Mouse (Mus musculus) forebrain, embryonic 16.5 days (tissue): ENCODE measurements around the gene Cdc42ep5. TPM values are rescaled to one million over a fixed set of nuclear protein-coding genes. Genes with fewer than 3 reads are reported as not detected.

Source experiments
- ATAC-seq: fragments of 200-750 bp; cut with Nextera tagmentation; 2 replicates; pipeline ENCODE4 v1.8.0; 2017; ENCODE audit warnings: mild to moderate bottlenecking, moderate library complexity
- H3K27ac ChIP-seq: fragments of 300-500 bp; sonication (generic); 2 replicates; pipeline ENCODE4 v1.5.1; 2014; ENCODE audit warnings: low read length, control low read depth
- H3K27me3 ChIP-seq: fragments of 300-500 bp; sonication (generic); replicated peaks from 2 replicates; pipeline ENCODE4 v1.6.1; 2014; ENCODE audit warnings: low read length; ENCODE audit not compliant: control insufficient read depth, insufficient read depth
- H3K36me3 ChIP-seq: fragments of 300-500 bp; sonication (generic); 2 replicates; pipeline ENCODE4 v1.6.1; 2014; ENCODE audit not compliant: control insufficient read depth, insufficient read depth
- H3K4me1 ChIP-seq: fragments of 300-500 bp; sonication (generic); replicated peaks from 2 replicates; pipeline ENCODE4 v1.6.1; 2014; ENCODE audit warnings: low read length; ENCODE audit not compliant: control insufficient read depth, insufficient read depth
- H3K4me2 ChIP-seq: fragments of 300-500 bp; sonication (generic); 2 replicates; pipeline ENCODE4 v1.6.1; 2014; ENCODE audit warnings: mild to moderate bottlenecking, low read length, control low read depth
- H3K4me3 ChIP-seq: fragments of 300-500 bp; sonication (generic); replicated peaks from 2 replicates; pipeline ENCODE4 v1.5.1; 2014; ENCODE audit warnings: mild to moderate bottlenecking, low read length, control low read depth
- H3K9ac ChIP-seq: fragments of 300-500 bp; sonication (generic); replicated peaks from 2 replicates; pipeline ENCODE4 v1.6.1; 2014; ENCODE audit warnings: low read depth, low read length, control low read depth
- H3K9me3 ChIP-seq: fragments of 300-500 bp; sonication (generic); 2 replicates; pipeline ENCODE4 v1.6.1; 2016; ENCODE audit warnings: low read length; ENCODE audit not compliant: control insufficient read depth
- WGBS: fragments of 180-500 bp; shearing (Covaris S2); extraction: QIAGEN DNeasy Blood & Tissue Kit; methylation state at CpG from one replicate; pipeline ENCODE4 v1.1.7; 2014; 5-methylcytosine and 5-hydroxymethylcytosine counted together
- polyA plus RNA-seq: library from polyadenylated mRNA; unstranded; fragments of >200 nt; fragmentation: Nextera tagmentation; extraction: Ambion mirVana; gene quantifications from 2 replicates; pipeline ENCODE4 v1.2.1, GENCODE M21; 2015

The Cdc42ep5 gene
- polyA plus RNA-seq, 1 experiment from 2014 or later, result 3.8 TPM

GRCm38 (mm10) chr7:4131964-4132363 is 32.7 kb downstream of the Cdc42ep5 start:
- H3K36me3 ChIP-seq, result no peaks in the 10 kb centered on the region
- no peaks in the 10 kb centered on the region for H3K9me3 ChIP-seq
- H3K27me3 ChIP-seq, result no peaks in the 10 kb centered on the region
- no peak overlapping the region for H3K27ac ChIP-seq
- ATAC-seq, result no peak
- H3K9ac ChIP-seq, result no peak overlapping the region
- H3K4me2 ChIP-seq, result no peak overlapping the region
- H3K4me1 ChIP-seq, result peaks cover 11% of the 10 kb centered on the region
- no peak overlapping the region for H3K4me3 ChIP-seq
- WGBS, result 86% methylated on average over 8 of the region's 8 CpGs

DNA sequence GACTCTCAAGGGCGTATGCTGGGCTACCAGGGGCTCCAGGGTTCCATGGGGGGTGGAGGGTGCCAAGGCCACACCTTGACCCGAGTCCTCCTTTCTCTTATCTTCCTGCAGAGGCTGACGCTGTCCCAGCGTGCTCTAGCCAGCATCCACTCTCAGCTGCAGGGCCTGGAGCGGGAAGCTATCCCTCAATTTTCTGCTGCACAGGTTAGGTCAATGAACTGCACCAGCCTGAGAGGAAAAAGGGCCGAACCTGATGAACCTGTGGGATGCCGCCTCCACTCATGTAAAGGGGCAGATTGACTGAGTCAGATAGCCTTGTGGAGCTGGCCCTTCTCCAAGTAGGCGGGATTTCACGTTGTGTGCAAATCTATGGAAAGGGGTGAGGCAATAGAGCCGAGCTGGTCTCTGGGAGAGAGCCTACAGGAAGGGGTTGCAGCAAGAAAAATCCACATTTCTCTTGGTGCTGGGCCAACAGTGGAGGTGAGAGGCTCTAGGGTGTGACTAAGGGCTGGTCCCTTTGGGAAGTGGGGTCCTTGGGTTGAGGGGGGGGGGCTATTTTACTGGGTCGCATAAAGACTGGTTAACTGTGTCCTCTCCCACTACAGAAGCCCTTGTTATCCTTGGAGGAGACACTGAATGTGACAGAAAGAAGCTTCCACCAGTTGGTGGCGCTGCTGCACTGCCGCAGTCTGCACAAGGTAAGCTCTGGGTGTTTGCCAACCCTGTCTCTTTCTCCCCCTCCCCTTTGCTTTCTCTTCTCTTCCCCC is 33.8 kb downstream of the Cdc42ep5 start:
- Histone ChIP-seq H3K36me3 (no peaks in the 10 kb centered on the region), H3K4me1 (peaks cover 11% of the 10 kb centered on the region), H3K9me3 (no peaks in the 10 kb centered on the region), H3K4me3 (no peak overlapping the region), H3K4me2 (no peak overlapping the region), H3K27ac (peak overlapping the region; percentile 67), H3K9ac (no peak overlapping the region), H3K27me3 (no peaks in the 10 kb centered on the region)
- ATAC-seq, result peak; percentile 45
- 22% methylated on average over 13 of the region's 13 CpGs for WGBS

DNA sequence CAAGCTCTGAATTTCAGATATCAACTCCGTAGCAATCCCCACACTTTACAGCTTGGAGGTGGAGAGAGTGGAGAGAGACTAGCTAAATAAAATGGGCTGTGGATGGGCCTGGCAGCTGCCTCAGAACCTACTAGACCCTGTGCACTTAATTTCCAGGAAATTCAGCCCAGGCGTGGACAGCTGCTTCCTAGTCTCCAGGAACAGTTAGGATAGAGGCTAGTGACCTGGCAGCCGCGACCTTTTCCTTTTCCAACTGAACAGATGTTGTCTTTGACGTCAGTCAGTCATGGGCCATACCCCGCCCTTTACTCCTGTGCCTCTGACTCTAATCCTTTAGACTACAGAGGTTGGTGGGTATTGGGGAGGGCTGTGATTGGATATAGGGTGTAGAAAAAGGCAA is 35.8 kb downstream of the Cdc42ep5 start:
- no peak overlapping the region for H3K27ac ChIP-seq
- H3K9me3 ChIP-seq, result no peaks in the 10 kb centered on the region
- no peaks in the 10 kb centered on the region for H3K27me3 ChIP-seq
- H3K4me2 ChIP-seq, result no peak overlapping the region
- H3K36me3 ChIP-seq, result no peaks in the 10 kb centered on the region
- 64% methylated on average over 6 of the region's 6 CpGs for WGBS
- no peak overlapping the region for H3K9ac ChIP-seq
- no peak overlapping the region for H3K4me3 ChIP-seq
- H3K4me1 ChIP-seq, result peaks cover 23% of the 10 kb centered on the region
- no peak for ATAC-seq

GRCm38 (mm10) chr7:4127894-4128293 is 36.8 kb downstream of the Cdc42ep5 start:
- H3K4me3 ChIP-seq, result no peak overlapping the region
- no peak for ATAC-seq
- H3K9me3 ChIP-seq, result no peaks in the 10 kb centered on the region
- H3K36me3 ChIP-seq, result no peaks in the 10 kb centered on the region
- WGBS, result 90% methylated on average over 4 of the region's 4 CpGs
- no peak overlapping the region for H3K9ac ChIP-seq
- H3K27me3 ChIP-seq, result no peaks in the 10 kb centered on the region
- H3K4me1 ChIP-seq, result peaks cover 33% of the 10 kb centered on the region
- no peak overlapping the region for H3K4me2 ChIP-seq
- H3K27ac ChIP-seq, result no peak overlapping the region

DNA sequence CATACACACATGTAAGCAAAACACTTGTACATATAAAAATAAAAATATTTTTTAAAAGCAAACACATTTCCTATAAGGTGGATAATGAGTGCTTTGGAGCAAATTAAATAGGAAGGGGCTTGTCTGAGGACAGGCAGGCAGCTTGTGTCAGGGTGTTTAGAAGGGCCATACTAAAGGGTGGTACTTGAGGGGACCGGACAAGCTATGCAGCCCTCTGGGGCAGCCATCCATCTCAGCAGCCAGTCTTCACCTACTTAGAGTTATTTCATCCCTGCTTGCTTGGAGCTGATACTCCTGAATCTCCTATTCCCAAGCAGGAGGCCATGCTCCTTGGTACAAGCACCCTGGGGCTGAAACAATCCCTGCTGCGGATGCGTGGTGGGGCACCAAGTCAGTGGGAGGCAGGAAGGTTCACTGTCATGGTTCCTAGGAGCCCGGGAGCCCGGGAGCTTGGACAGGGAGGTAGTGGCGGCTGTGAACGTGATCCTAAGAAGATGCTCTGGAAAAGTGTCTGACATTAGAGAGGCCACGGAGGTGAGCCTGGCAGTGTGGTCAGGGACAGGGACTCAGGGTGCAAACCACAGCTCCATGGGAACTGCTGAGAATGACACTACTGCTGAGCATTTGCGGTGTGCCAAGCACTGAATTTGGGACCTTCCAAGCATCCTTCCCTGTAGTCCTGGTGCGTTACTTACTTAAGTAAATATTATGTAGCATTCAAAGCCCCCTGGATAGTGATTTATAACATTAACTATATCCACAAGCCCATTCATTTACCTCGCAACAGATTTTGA is 37.5 kb downstream of the Cdc42ep5 start:
- 87% methylated on average over 11 of the region's 11 CpGs for WGBS
- Histone ChIP-seq H3K9me3 (no peaks in the 10 kb centered on the region), H3K4me2 (no peak overlapping the region), H3K27me3 (no peaks in the 10 kb centered on the region), H3K4me3 (no peak overlapping the region), H3K27ac (no peak overlapping the region), H3K4me1 (peaks cover 40% of the 10 kb centered on the region), H3K36me3 (no peaks in the 10 kb centered on the region), H3K9ac (no peak overlapping the region)
- ATAC-seq, result no peak

DNA sequence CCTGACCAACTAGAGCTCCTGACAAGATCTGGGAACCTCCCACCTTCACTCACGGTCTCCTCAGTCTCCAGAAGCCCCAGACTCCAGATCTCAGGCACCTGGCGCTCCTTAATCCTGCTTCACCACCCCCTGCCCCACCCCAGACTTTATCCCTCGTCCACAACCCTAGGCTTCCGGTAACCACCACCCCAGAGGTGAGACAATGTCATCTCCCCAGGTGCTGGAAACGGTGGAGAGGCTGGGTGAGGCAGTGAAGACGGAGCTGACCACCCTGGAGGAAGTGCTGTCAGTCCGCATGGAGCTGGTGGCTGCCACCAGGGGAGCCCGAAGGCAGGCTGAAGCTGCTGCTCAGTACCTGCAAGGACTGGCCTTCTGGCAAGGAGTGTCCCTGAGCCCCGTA is 39.4 kb downstream of the Cdc42ep5 start:
- Histone ChIP-seq H3K36me3 (no peaks in the 10 kb centered on the region), H3K4me2 (no peak overlapping the region), H3K9me3 (no peaks in the 10 kb centered on the region), H3K27me3 (no peaks in the 10 kb centered on the region), H3K9ac (0 out of 2 replicates have a peak overlapping the region, but pooled peaks have one; percentile 26), H3K4me3 (no peak overlapping the region), H3K4me1 (peaks cover 49% of the 10 kb centered on the region), H3K27ac (peak overlapping the region; percentile 86)
- no peak for ATAC-seq
- 24% methylated on average over 9 of the region's 9 CpGs for WGBS

GRCm38 (mm10) chr7:4124856-4125255 is 39.8 kb downstream of the Cdc42ep5 start:
- Histone ChIP-seq H3K9me3 (no peaks in the 10 kb centered on the region), H3K27me3 (no peaks in the 10 kb centered on the region), H3K36me3 (no peaks in the 10 kb centered on the region), H3K4me1 (peaks cover 54% of the 10 kb centered on the region), H3K27ac (peak overlapping the region; percentile 86), H3K4me2 (peak overlapping the region; percentile 53), H3K4me3 (peak overlapping the region; percentile 30), H3K9ac (peak overlapping the region; percentile 7; the same call in 1 of the 2 replicates)
- no peak for ATAC-seq
- WGBS, result 2% methylated on average over 5 of the region's 5 CpGs

GRCm38 (mm10) chr7:4124315-4124759 is 40.3 kb downstream of the Cdc42ep5 start:
- H3K4me1 ChIP-seq, result peaks cover 58% of the 10 kb centered on the region
- peak; percentile 87 for ATAC-seq
- WGBS, result 0% methylated on average over 10 of the region's 10 CpGs

GRCm38 (mm10) chr7:4123732-4124131 is 40.9 kb downstream of the Cdc42ep5 start:
- Histone ChIP-seq H3K4me1 (peaks cover 62% of the 10 kb centered on the region), H3K36me3 (no peaks in the 10 kb centered on the region), H3K4me2 (peak overlapping the region; percentile 53), H3K9ac (peak overlapping the region; percentile 23; the same call in 1 of the 2 replicates), H3K4me3 (peak overlapping the region; percentile 5; the same call in 1 of the 2 replicates), H3K27me3 (no peaks in the 10 kb centered on the region), H3K9me3 (no peaks in the 10 kb centered on the region), H3K27ac (peak overlapping the region; percentile 86)
- 0% methylated on average over 1 of the region's 1 CpGs for WGBS
- ATAC-seq, result peak; percentile 77

More at GRCm38 (mm10) chr7:4124315-4124759, 40.3 kb downstream of the Cdc42ep5 start:
- peak overlapping the region; percentile 23 for H3K9ac ChIP-seq
- H3K27me3 ChIP-seq, result no peaks in the 10 kb centered on the region
- peak overlapping the region; percentile 30 for H3K4me3 ChIP-seq
- no peaks in the 10 kb centered on the region for H3K36me3 ChIP-seq
- H3K4me2 ChIP-seq, result peak overlapping the region; percentile 53
- peak overlapping the region; percentile 86 for H3K27ac ChIP-seq
- no peaks in the 10 kb centered on the region for H3K9me3 ChIP-seq
